Mouse (Mus musculus) B cell, adult 2 months (primary cell): ENCODE data around the gene Med21.

Experiments used
- DNase-seq, 2 experiments: peaks; one replicate each; pipeline ENCODE4 v3.0.0; 2022

Med21 gene

GRCm38 (mm10) chr6:146642276-146643183 lies at the start of gene Med21, which contains the start of gene Tm7sf3:
Gene Med21 (plus strand): TSS chr6:146642547.
Gene Tm7sf3 (minus strand): TSS chr6:146642824.
- DNase-seq: peak; percentile 98 to 99

DNA sequence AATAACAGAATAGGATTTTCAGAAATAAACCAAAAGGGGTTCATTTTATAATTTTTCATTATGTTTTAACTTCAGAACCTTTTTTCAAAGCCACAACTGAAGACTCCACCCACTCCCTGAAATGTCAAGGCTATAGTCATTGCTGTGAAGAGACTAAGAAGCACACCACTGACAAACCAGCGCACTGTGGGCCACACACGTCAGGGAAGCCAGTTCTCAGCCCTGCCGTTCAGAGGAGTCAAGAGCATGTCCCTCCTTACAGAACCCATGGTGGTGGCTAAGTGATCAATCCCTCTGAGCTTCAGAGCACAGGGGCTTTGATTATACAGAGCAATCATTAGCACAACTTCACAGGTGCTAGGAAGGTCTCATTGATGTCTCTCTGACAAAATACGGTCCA lies 39.7 kb upstream of the Med21 start:
- no peak for DNase-seq

DNA sequence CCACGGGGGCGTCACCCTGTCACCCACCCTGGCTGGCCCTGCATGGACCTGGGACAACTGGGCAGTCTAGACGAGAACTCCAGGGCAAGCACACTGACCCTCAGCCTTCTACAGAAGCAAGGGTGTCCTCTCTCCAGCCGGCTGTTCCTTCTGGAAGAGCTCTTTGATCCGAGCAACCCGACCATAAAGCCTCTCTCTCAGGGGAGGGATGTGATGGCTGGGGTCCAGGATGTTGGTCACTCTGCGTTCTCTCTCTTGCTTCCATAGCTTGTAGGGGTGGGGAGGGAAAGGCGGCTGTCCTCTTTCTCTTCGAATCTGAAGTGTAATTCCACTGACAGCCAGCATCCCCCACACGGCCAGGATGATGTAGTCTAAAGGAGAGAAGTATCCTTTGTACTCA lies 38.7 kb upstream of the Med21 start:
- DNase-seq: no peak

DNA sequence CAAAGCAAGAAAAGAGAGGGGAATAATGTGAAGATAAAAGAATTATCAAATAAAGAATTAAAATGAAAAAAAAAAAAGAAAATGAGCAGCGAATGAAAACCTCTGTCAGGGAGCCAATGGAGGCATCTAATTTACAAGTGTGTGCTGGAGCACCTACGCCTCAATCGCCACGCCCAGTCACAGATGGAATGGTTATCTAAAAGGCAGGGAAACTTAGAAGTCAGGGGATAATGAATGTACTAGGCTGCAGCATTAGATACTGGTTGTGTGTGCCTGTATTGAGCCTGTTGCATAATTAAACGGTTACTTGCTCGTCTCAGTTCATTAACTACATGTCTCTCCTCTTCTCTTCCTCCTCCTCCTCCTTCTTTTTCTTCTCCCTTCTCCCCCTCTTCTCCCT lies 31.0 kb upstream of the Med21 start:
- DNase-seq: no peak

DNA sequence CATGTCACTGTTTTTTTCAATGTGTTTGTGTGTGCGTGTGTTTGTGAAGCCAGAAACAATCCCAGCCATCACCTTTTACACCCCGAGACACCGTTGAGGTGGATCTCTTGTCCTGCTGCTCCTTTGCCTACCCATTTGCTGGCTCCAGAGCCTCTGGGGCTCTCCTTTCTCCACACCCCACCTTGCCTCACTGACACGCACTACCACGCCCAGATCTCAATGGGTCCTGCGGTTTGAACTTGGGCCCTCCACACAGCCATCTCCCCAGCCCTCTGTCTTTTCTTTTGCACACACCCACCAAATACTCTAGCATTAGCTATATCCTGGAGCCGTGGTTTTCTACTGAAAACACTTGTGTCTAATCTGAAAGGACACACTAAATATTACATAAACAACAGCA lies 30.4 kb upstream of the Med21 start:
- DNase-seq: no peak

DNA sequence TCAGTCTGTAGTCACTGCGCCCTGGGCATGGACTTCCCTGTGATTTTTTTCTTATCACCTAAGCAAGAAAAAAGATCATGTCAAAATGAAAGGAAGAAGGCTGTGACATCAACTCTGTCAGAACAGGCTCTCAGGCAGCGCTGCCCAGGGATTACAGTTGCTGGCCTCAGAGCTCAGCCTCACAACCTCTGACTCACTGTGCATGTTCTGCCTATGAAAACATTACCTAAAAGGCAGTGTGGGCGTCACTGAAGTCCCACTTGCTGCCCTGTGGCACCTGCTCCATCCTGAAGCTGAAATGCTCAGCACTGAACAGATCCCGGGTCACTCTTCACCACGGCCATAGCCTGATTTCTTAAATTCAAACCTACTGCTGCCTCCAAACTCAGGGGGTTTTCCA lies 29.6 kb upstream of the Med21 start:
- DNase-seq: no peak

- DNase-seq: no peak
These were observed 28.4 kb upstream of the Med21 start for GRCm38 (mm10) chr6:146613907-146614306.

- DNase-seq: no peak
These were observed 27.8 kb upstream of the Med21 start for GRCm38 (mm10) chr6:146614541-146614940.

GRCm38 (mm10) chr6:146615891-146616290 lies 26.5 kb upstream of the Med21 start:
- DNase-seq: no peak

DNA sequence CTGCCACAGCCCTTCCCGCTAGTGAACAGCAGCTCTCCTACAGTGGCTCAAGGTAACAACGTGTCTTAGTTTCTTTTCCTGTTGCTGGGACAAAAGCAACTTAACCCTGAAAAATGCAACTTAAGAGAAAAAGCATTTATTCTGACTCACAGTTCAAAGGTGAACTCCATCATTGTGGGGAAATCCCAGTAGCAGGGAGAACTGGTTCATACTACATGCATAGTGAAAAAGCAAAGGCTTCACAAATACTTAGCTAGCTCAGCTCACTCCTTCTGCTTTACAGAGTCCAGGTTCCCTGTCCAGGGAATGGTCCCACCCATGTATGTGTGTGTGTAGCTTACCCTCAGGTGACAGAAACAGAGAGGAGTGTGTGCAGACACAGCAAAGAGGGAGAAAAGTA lies 25.7 kb upstream of the Med21 start:
- DNase-seq: no peak

- DNase-seq: no peak
These were observed 14.2 kb upstream of the Med21 start for GRCm38 (mm10) chr6:146628123-146628522.

GRCm38 (mm10) chr6:146629781-146630756 lies 12.3 kb upstream of the Med21 start:
- DNase-seq: no peak

DNA sequence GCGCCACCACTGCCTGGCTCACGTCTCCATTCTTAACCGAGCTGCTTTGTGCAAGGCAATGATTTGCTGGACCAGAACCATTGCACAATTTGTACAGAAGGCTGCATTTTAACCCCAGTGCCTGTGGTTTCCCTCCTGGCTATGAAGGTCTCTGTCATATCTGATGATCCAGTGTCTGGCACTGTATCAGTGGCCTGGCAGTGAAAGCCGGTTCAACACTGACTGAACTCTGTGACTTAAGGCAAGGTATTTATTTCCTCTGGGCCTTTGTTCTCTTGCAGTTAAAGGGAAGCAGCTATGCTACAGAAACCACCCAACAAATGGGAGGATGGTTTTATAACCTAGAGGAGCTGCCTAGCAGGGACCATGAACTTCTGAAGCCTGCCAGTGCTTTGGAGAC lies 11.4 kb upstream of the Med21 start:
- no peak for DNase-seq

GRCm38 (mm10) chr6:146631847-146632246 lies 10.5 kb upstream of the Med21 start:
- no peak for DNase-seq

- DNase-seq: no peak
These were observed 9.9 kb upstream of the Med21 start for GRCm38 (mm10) chr6:146632403-146632802.

DNA sequence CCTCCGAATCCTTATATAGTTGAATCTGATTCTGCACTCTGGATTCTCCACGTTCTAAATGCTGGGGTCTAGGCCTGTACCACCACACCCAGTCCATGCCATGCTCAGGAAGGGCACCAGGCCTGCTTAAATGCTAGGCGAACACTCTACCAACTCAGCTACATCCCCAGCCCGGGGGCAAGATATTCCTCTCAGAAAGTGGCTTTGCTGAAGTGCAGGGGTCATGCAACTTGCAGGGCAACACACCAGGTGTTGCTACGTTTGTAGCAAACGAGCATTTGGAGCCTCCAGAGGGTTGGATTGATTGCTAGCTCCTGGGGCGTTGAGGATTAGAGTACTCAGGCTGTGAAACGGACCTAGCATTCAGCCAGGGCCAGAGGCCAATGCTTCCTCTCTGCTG lies 9.2 kb upstream of the Med21 start:
- DNase-seq: peak in 1 of 2 experiments; percentile 4

DNA sequence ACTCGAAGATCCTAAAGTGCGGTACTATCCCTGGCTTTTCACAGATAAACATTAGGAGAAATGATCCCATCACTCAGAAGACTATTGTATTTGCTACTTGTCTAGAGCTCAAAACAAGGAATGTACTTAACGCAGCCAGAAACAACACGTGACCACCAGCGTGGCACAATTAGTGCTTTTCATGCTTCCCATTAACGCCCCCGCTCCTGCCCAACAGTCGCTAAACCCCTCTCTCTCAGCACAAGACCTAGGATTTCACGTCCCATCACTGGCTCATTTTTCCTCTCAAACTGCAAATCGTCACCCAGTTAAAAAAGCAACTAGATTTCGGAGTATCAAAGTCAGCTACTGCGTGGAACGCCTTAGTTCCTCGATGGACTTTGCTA lies 8.7 kb upstream of the Med21 start:
- DNase-seq: no peak

- DNase-seq: peak; percentile 73 to 81
These were observed 8.2 kb upstream of the Med21 start for GRCm38 (mm10) chr6:146634015-146634722.

- peak; percentile 27 to 37 for DNase-seq
These were observed 7.4 kb upstream of the Med21 start for GRCm38 (mm10) chr6:146634759-146635606.

DNA sequence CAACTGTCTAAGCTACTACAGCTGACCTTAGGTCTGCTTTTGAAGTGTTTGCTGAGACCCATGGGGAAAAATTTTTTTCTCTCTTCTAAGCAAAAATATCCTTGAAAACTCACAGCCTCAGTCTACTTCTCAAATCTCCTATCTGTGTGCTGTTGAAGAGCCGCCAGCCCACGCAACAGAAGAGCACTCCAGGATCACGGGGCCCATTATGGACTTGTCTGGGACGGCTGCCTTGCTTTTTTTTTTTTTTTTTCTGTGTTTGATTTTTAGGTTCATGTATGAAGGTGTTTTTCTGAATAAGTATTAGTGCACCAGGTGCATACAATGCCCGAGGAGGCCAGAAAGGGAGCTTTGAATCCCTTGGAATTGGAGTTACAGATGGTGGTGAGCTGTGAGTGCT lies 5.9 kb upstream of the Med21 start:
- no peak for DNase-seq

- no peak for DNase-seq
These were observed 2.0 kb upstream of the Med21 start for GRCm38 (mm10) chr6:146640068-146640965.
